9 mouse cellular contexts compared by ENCODE assay signal in genomic region chr13:34815057-34815410, GRCm38 (mm10).
DNase-seq lines count a peak whose midpoint lies in the region; ATAC-seq and TF ChIP-seq lines count a peak whose summit lies in the region.
"Had no signal": no experiment of that assay in that cellular context is flagged by ENCODE, and none has a peak within 500 bp of the region (broad histone marks: within the 10 kb centered on the region; RNA-seq: fewer than 3 reads in every experiment).

No protein-coding gene starts in this region.

- no peaks in the 10 kb centered on the region for H3K27me3 ChIP-seq in kidney, embryonic 15.5 days
- no peaks in the 10 kb centered on the region for H3K27me3 ChIP-seq in kidney, adult 2 months (replicated peaks; ENCODE audit: control insufficient read depth, insufficient read depth, low read length)
- no peaks in the 10 kb centered on the region for H3K27me3 ChIP-seq in embryonic facial prominence, embryonic 14.5 days (replicated peaks; ENCODE audit: control insufficient read depth, insufficient read depth, low read length)
- H3K27me3 ChIP-seq in hindbrain, embryonic 13.5 days: no peaks in the 10 kb centered on the region
- H3K27me3 ChIP-seq in midbrain, embryonic 15.5 days (replicated peaks): no peaks in the 10 kb centered on the region

- TF ChIP-seq POLR2A in kidney, adult 2 months (IDR thresholded peaks at IDR 0.05; ENCODE audit: low read depth, low read length): no peak

- H3K9me3 ChIP-seq in kidney, embryonic 15.5 days (replicated peaks): no peaks in the 10 kb centered on the region
- peaks cover 15% of the 10 kb centered on the region for H3K9me3 ChIP-seq in embryonic facial prominence, embryonic 14.5 days (ENCODE audit: control insufficient read depth, low read length)
- H3K9me3 ChIP-seq in hindbrain, embryonic 13.5 days: peaks cover 15% of the 10 kb centered on the region; the same call in 1 of the 2 replicates
- no peaks in the 10 kb centered on the region for H3K9me3 ChIP-seq in midbrain, embryonic 15.5 days

- H3K9ac ChIP-seq in kidney, embryonic 15.5 days: no peak overlapping the region
- no peak overlapping the region for H3K9ac ChIP-seq in embryonic facial prominence, embryonic 14.5 days (ENCODE audit: low read depth, low read length)
- no peak overlapping the region for H3K9ac ChIP-seq in hindbrain, embryonic 13.5 days
- no peak overlapping the region for H3K9ac ChIP-seq in midbrain, embryonic 15.5 days

- H3K4me1 ChIP-seq in kidney, embryonic 15.5 days: peaks cover 13% of the 10 kb centered on the region
- no peaks in the 10 kb centered on the region for H3K4me1 ChIP-seq in kidney, adult 2 months (ENCODE audit: control insufficient read depth, insufficient read depth, low read length)
- H3K4me1 ChIP-seq in embryonic facial prominence, embryonic 14.5 days (ENCODE audit: control insufficient read depth, insufficient read depth, low read length): peaks cover 11% of the 10 kb centered on the region; the same call in 1 of the 2 replicates
- H3K4me1 ChIP-seq in hindbrain, embryonic 13.5 days (replicated peaks): peaks cover 26% of the 10 kb centered on the region
- peaks cover 13% of the 10 kb centered on the region for H3K4me1 ChIP-seq in midbrain, embryonic 15.5 days

- 0 out of 2 replicates have a peak overlapping the region, but pooled peaks have one; percentile 11 for H3K4me3 ChIP-seq in kidney, embryonic 15.5 days (replicated peaks)
- no peak overlapping the region for H3K4me3 ChIP-seq in kidney, adult 2 months (ENCODE audit: insufficient read depth, low read depth, low read length)
- no peak overlapping the region for H3K4me3 ChIP-seq in embryonic facial prominence, embryonic 14.5 days (ENCODE audit: low read depth, low read length)
- H3K4me3 ChIP-seq in hindbrain, embryonic 13.5 days: no peak overlapping the region
- H3K4me3 ChIP-seq in midbrain, embryonic 15.5 days: no peak overlapping the region

- peak overlapping the region; percentile 50 for H3K4me2 ChIP-seq in kidney, embryonic 15.5 days
- no peak overlapping the region for H3K4me2 ChIP-seq in embryonic facial prominence, embryonic 14.5 days (ENCODE audit: low read depth, low read length)
- peak overlapping the region; percentile 34 for H3K4me2 ChIP-seq in hindbrain, embryonic 13.5 days
- H3K4me2 ChIP-seq in midbrain, embryonic 15.5 days: peak overlapping the region; percentile 33

- WGBS in kidney, embryonic 15.5 days: 23% methylated on average over 3 of the region's 3 CpGs
- WGBS in kidney, adult 2 months: 54% methylated on average over 3 of the region's 3 CpGs
- WGBS in embryonic facial prominence, embryonic 14.5 days: 31% methylated on average over 3 of the region's 3 CpGs
- 20% methylated on average over 3 of the region's 3 CpGs for WGBS in hindbrain, embryonic 13.5 days
- WGBS in midbrain, embryonic 15.5 days: 9% methylated on average over 3 of the region's 3 CpGs

- peak overlapping the region; percentile 45 for H3K27ac ChIP-seq in kidney, embryonic 15.5 days
- no peak overlapping the region for H3K27ac ChIP-seq in kidney, adult 2 months (ENCODE audit: insufficient read depth, low read depth, low read length)
- H3K27ac ChIP-seq in embryonic facial prominence, embryonic 14.5 days (replicated peaks; ENCODE audit: low read depth, low read length): peak overlapping the region; percentile 8
- peak overlapping the region; percentile 85 for H3K27ac ChIP-seq in hindbrain, embryonic 13.5 days
- peak overlapping the region; percentile 77 for H3K27ac ChIP-seq in midbrain, embryonic 15.5 days

- peak; percentile 47; the same call in 1 of the 2 replicates for ATAC-seq in kidney, embryonic 15.5 days (replicated peaks; ENCODE audit: low FRiP score)
- no peak for ATAC-seq in embryonic facial prominence, embryonic 14.5 days (ENCODE audit: low read depth)
- ATAC-seq in hindbrain, embryonic 13.5 days (ENCODE audit: low FRiP score): peak; percentile 25; the same call in 1 of the 2 replicates
- ATAC-seq in midbrain, embryonic 15.5 days (replicated peaks): peak; percentile 63

- H3K36me3 ChIP-seq in kidney, embryonic 15.5 days: no peaks in the 10 kb centered on the region
- H3K36me3 ChIP-seq in kidney, adult 2 months (ENCODE audit: control insufficient read depth, insufficient read depth, low read length): no peaks in the 10 kb centered on the region
- no peaks in the 10 kb centered on the region for H3K36me3 ChIP-seq in embryonic facial prominence, embryonic 14.5 days (ENCODE audit: control insufficient read depth, insufficient read depth, low read length)
- no peaks in the 10 kb centered on the region for H3K36me3 ChIP-seq in hindbrain, embryonic 13.5 days
- no peaks in the 10 kb centered on the region for H3K36me3 ChIP-seq in midbrain, embryonic 15.5 days (replicated peaks)

- no peak for DNase-seq in kidney, adult 2 months
- DNase-seq in embryonic facial prominence, embryonic 14.5 days (ENCODE audit: low spot score): no peak
- DNase-seq in B cell, adult 2 months: no peak
- no peak for DNase-seq in kidney, adult 11 months
- DNase-seq in gastrocnemius, postnatal 25 days: no peak
- DNase-seq: adrenal gland, postnatal 36 days had no signal

- no peak for TF ChIP-seq CTCF in kidney, adult 2 months (conservative IDR thresholded peaks at IDR 0.05; ENCODE audit: insufficient read depth, insufficient read length, low read depth, low read length)
